Mouse (Mus musculus): ENCODE measurements around the gene Alox8. TPM values are rescaled to one million over a fixed set of nuclear protein-coding genes. Genes with fewer than 3 reads are reported as not detected.
A peak's percentile ranks its signal among the peaks of the same experiment; 100 is the strongest.

The Alox8 gene
- polyA plus RNA-seq, 1 experiment = 0.05 TPM

GRCm38 (mm10) chr11:69202469-69203230 lies 5.0 kb upstream of the Alox8 start:
- no peak overlapping the region for H3K4me3 ChIP-seq (ENCODE audit: control insufficient read depth, low read depth, low read length)
- H3K4me1 ChIP-seq (ENCODE audit: control insufficient read depth, insufficient read depth, low read length) = peaks cover under 1% of the 10 kb centered on the region; the same call in 1 of the 2 replicates
- no peak overlapping the region for H3K27ac ChIP-seq (ENCODE audit: control insufficient read depth, insufficient read depth, low read depth, low read length)
- TF ChIP-seq CTCF (IDR thresholded peaks at IDR 0.05; ENCODE audit: control insufficient read depth, insufficient read depth, insufficient replicate concordance, low read depth, low read length) (no peak), POLR2A (IDR thresholded peaks at IDR 0.05; ENCODE audit: control insufficient read depth, low read depth, low read length) (no peak)
- no peaks in the 10 kb centered on the region for H3K36me3 ChIP-seq (ENCODE audit: control insufficient read depth, insufficient read depth, low read length)
- no peaks in the 10 kb centered on the region for H3K27me3 ChIP-seq (ENCODE audit: control insufficient read depth, insufficient read depth, low read length)

GRCm38 (mm10) chr11:69200231-69200630 lies 2.6 kb upstream of the Alox8 start:
- Histone ChIP-seq H3K27ac (ENCODE audit: control insufficient read depth, insufficient read depth, low read depth, low read length) (no peak overlapping the region), H3K4me3 (ENCODE audit: control insufficient read depth, low read depth, low read length) (no peak overlapping the region), H3K36me3 (ENCODE audit: control insufficient read depth, insufficient read depth, low read length) (no peaks in the 10 kb centered on the region), H3K27me3 (ENCODE audit: control insufficient read depth, insufficient read depth, low read length) (no peaks in the 10 kb centered on the region), H3K4me1 (ENCODE audit: control insufficient read depth, insufficient read depth, low read length) (peaks cover 5% of the 10 kb centered on the region)
- TF ChIP-seq CTCF (IDR thresholded peaks at IDR 0.05; ENCODE audit: control insufficient read depth, insufficient read depth, insufficient replicate concordance, low read depth, low read length) (no peak), POLR2A (IDR thresholded peaks at IDR 0.05; ENCODE audit: control insufficient read depth, low read depth, low read length) (no peak)

- Histone ChIP-seq H3K27me3 (ENCODE audit: control insufficient read depth, insufficient read depth, low read length) (no peaks in the 10 kb centered on the region), H3K4me3 (ENCODE audit: control insufficient read depth, low read depth, low read length) (no peak overlapping the region), H3K36me3 (ENCODE audit: control insufficient read depth, insufficient read depth, low read length) (no peaks in the 10 kb centered on the region), H3K4me1 (ENCODE audit: control insufficient read depth, insufficient read depth, low read length) (peaks cover 5% of the 10 kb centered on the region), H3K27ac (ENCODE audit: control insufficient read depth, insufficient read depth, low read depth, low read length) (no peak overlapping the region)
- no peak for TF ChIP-seq POLR2A (IDR thresholded peaks at IDR 0.05; ENCODE audit: control insufficient read depth, low read depth, low read length)
- no peak for TF ChIP-seq CTCF (IDR thresholded peaks at IDR 0.05; ENCODE audit: control insufficient read depth, insufficient read depth, insufficient replicate concordance, low read depth, low read length)
Observed at GRCm38 (mm10) chr11:69199251-69199650, 1.6 kb upstream of the Alox8 start.

- Histone ChIP-seq H3K27me3 (ENCODE audit: control insufficient read depth, insufficient read depth, low read length) (no peaks in the 10 kb centered on the region), H3K27ac (ENCODE audit: control insufficient read depth, insufficient read depth, low read depth, low read length) (no peak overlapping the region), H3K36me3 (ENCODE audit: control insufficient read depth, insufficient read depth, low read length) (no peaks in the 10 kb centered on the region), H3K4me1 (ENCODE audit: control insufficient read depth, insufficient read depth, low read length) (peaks cover 5% of the 10 kb centered on the region), H3K4me3 (ENCODE audit: control insufficient read depth, low read depth, low read length) (peak overlapping the region; percentile 37)
- TF ChIP-seq POLR2A (IDR thresholded peaks at IDR 0.05; ENCODE audit: control insufficient read depth, low read depth, low read length) (no peak), CTCF (IDR thresholded peaks at IDR 0.05; ENCODE audit: control insufficient read depth, insufficient read depth, insufficient replicate concordance, low read depth, low read length) (no peak)
Observed at GRCm38 (mm10) chr11:69197194-69197593, 449 bp downstream of the Alox8 start.

GRCm38 (mm10) chr11:69196766-69197165 lies 877 bp downstream of the Alox8 start:
- H3K36me3 ChIP-seq (ENCODE audit: control insufficient read depth, insufficient read depth, low read length) = no peaks in the 10 kb centered on the region
- H3K4me3 ChIP-seq (ENCODE audit: control insufficient read depth, low read depth, low read length) = no peak overlapping the region
- H3K4me1 ChIP-seq (ENCODE audit: control insufficient read depth, insufficient read depth, low read length) = peaks cover 5% of the 10 kb centered on the region
- TF ChIP-seq POLR2A (IDR thresholded peaks at IDR 0.05; ENCODE audit: control insufficient read depth, low read depth, low read length) (no peak), CTCF (IDR thresholded peaks at IDR 0.05; ENCODE audit: control insufficient read depth, insufficient read depth, insufficient replicate concordance, low read depth, low read length) (no peak)
- H3K27ac ChIP-seq (ENCODE audit: control insufficient read depth, insufficient read depth, low read depth, low read length) = no peak overlapping the region
- no peaks in the 10 kb centered on the region for H3K27me3 ChIP-seq (ENCODE audit: control insufficient read depth, insufficient read depth, low read length)

GRCm38 (mm10) chr11:69192840-69193239 lies 4.8 kb downstream of the Alox8 start:
- Histone ChIP-seq H3K36me3 (ENCODE audit: control insufficient read depth, insufficient read depth, low read length) (no peaks in the 10 kb centered on the region), H3K4me3 (ENCODE audit: control insufficient read depth, low read depth, low read length) (no peak overlapping the region), H3K27ac (ENCODE audit: control insufficient read depth, insufficient read depth, low read depth, low read length) (no peak overlapping the region), H3K27me3 (ENCODE audit: control insufficient read depth, insufficient read depth, low read length) (no peaks in the 10 kb centered on the region), H3K4me1 (ENCODE audit: control insufficient read depth, insufficient read depth, low read length) (peaks cover 5% of the 10 kb centered on the region)
- TF ChIP-seq CTCF (IDR thresholded peaks at IDR 0.05; ENCODE audit: control insufficient read depth, insufficient read depth, insufficient replicate concordance, low read depth, low read length) = peak; percentile 7; the same call in 1 of the 2 replicates
- TF ChIP-seq POLR2A (IDR thresholded peaks at IDR 0.05; ENCODE audit: control insufficient read depth, low read depth, low read length) = no peak

- no peaks in the 10 kb centered on the region for H3K36me3 ChIP-seq (ENCODE audit: control insufficient read depth, insufficient read depth, low read length)
- TF ChIP-seq CTCF (IDR thresholded peaks at IDR 0.05; ENCODE audit: control insufficient read depth, insufficient read depth, insufficient replicate concordance, low read depth, low read length) = no peak
- TF ChIP-seq POLR2A (IDR thresholded peaks at IDR 0.05; ENCODE audit: control insufficient read depth, low read depth, low read length) = no peak
- no peaks in the 10 kb centered on the region for H3K27me3 ChIP-seq (ENCODE audit: control insufficient read depth, insufficient read depth, low read length)
- no peak overlapping the region for H3K27ac ChIP-seq (ENCODE audit: control insufficient read depth, insufficient read depth, low read depth, low read length)
- no peak overlapping the region for H3K4me3 ChIP-seq (ENCODE audit: control insufficient read depth, low read depth, low read length)
- H3K4me1 ChIP-seq (ENCODE audit: control insufficient read depth, insufficient read depth, low read length) = peaks cover 9% of the 10 kb centered on the region
Observed at GRCm38 (mm10) chr11:69185936-69186335, 11.7 kb downstream of the Alox8 start.
